Mouse (Mus musculus) lung, embryonic 16.5 days (tissue): ENCODE measurements around the gene Rhag. TPM values are rescaled to one million over a fixed set of nuclear protein-coding genes. Genes with fewer than 3 reads are reported as not detected.

Experiments
- ATAC-seq: fragments of 200-750 bp; cut with Nextera tagmentation; 2 replicates; pipeline ENCODE4 v1.8.0; 2017; ENCODE audit warnings: low read depth, mild to moderate bottlenecking, moderate library complexity
- H3K27ac ChIP-seq: fragments of 300-500 bp; sonication (generic); 2 replicates; pipeline ENCODE4 v1.5.1; 2014; ENCODE audit warnings: mild to moderate bottlenecking, control low read depth, low read length
- H3K27me3 ChIP-seq: fragments of 300-500 bp; sonication (generic); 2 replicates; pipeline ENCODE4 v1.6.1; 2014; ENCODE audit warnings: low read depth, low read length, mixed read lengths; ENCODE audit not compliant: control insufficient read depth, insufficient read depth
- H3K36me3 ChIP-seq: fragments of 300-500 bp; sonication (generic); 2 replicates; pipeline ENCODE4 v1.6.1; 2014; ENCODE audit warnings: low read length; ENCODE audit not compliant: control insufficient read depth, insufficient read depth
- H3K4me1 ChIP-seq: fragments of 300-500 bp; sonication (generic); replicated peaks from 2 replicates; pipeline ENCODE4 v1.6.1; 2014; ENCODE audit warnings: low read length, mixed read lengths; ENCODE audit not compliant: control insufficient read depth, insufficient read depth
- H3K4me2 ChIP-seq: fragments of 300-500 bp; sonication (generic); 2 replicates; pipeline ENCODE4 v1.6.1; 2014; ENCODE audit warnings: low read depth, low read length, control low read depth
- H3K4me3 ChIP-seq: fragments of 300-500 bp; sonication (generic); 2 replicates; pipeline ENCODE4 v1.5.1; 2014; ENCODE audit warnings: mild to moderate bottlenecking, low read length, control low read depth
- H3K9ac ChIP-seq: fragments of 300-500 bp; sonication (generic); 2 replicates; pipeline ENCODE4 v1.6.1; 2014; ENCODE audit warnings: low read length, control low read depth
- H3K9me3 ChIP-seq: fragments of 300-500 bp; sonication (generic); 2 replicates; pipeline ENCODE4 v1.6.1; 2016; ENCODE audit warnings: low read length; ENCODE audit not compliant: control insufficient read depth
- WGBS: fragments of 180-500 bp; shearing (Covaris S2); extraction: QIAGEN DNeasy Blood & Tissue Kit; methylation state at CpG from one replicate; pipeline ENCODE4 v1.1.7; 2014; 5-methylcytosine and 5-hydroxymethylcytosine counted together
- polyA plus RNA-seq: library from polyadenylated mRNA; unstranded; fragments of >200 nt; fragmentation: Nextera tagmentation; extraction: Ambion mirVana; gene quantifications from 2 replicates; pipeline ENCODE4 v1.2.1, GENCODE M21; 2015

Rhag gene
- polyA plus RNA-seq, 1 experiment from 2014 or later = 0.83 TPM

DNA sequence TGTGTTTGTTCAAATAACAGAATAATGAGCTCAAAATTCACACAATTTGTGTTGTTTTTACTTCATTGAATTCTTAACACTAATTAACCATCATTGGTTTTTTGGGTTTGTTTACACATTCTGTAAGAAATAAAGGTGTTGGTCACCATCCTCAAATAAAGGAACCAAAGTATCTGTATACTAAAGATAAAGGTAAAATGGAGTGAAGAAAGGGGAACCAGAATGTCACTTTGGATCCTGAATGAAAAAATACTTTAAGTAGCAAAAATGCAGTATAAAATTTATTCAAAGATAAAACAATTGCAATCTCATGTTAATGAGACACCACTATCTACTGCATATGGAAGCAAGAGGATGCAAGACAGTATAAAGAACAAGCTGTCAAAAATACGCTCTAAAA is 634 bp downstream of the Rhag start:
- H3K27ac ChIP-seq = no peak overlapping the region
- no peak for ATAC-seq
- no peak overlapping the region for H3K4me2 ChIP-seq
- no peaks in the 10 kb centered on the region for H3K27me3 ChIP-seq
- WGBS = 90% methylated on average over 1 of the region's 1 CpGs
- no peaks in the 10 kb centered on the region for H3K9me3 ChIP-seq
- H3K9ac ChIP-seq = no peak overlapping the region
- H3K36me3 ChIP-seq = no peaks in the 10 kb centered on the region
- no peaks in the 10 kb centered on the region; the same call in 1 of the 2 replicates for H3K4me1 ChIP-seq
- no peak overlapping the region for H3K4me3 ChIP-seq

DNA sequence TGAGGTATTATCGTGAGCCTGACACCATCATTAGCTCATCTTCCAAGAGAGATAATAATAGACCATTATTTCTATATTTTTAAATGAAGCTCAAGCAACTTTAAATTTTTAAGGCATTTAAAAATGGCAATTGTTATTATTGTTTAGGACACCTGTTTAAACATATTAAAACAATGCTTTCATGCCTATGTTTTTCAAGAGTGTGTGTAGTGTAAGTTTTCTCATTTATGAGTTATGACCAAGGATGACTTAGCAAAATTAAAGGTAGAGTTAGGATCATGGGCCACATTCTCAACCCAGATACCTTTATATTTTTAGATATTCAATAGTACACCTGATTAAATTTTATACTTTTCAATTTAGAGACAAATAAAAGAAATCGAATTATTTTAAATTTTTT is 1.3 kb downstream of the Rhag start:
- no peak for ATAC-seq
- no peak overlapping the region for H3K4me2 ChIP-seq
- H3K36me3 ChIP-seq = no peaks in the 10 kb centered on the region
- H3K27ac ChIP-seq = no peak overlapping the region
- H3K4me3 ChIP-seq = no peak overlapping the region
- H3K4me1 ChIP-seq = no peaks in the 10 kb centered on the region
- H3K9me3 ChIP-seq = no peaks in the 10 kb centered on the region
- WGBS = 64% methylated on average over 2 of the region's 2 CpGs
- H3K27me3 ChIP-seq = no peaks in the 10 kb centered on the region
- no peak overlapping the region for H3K9ac ChIP-seq

DNA sequence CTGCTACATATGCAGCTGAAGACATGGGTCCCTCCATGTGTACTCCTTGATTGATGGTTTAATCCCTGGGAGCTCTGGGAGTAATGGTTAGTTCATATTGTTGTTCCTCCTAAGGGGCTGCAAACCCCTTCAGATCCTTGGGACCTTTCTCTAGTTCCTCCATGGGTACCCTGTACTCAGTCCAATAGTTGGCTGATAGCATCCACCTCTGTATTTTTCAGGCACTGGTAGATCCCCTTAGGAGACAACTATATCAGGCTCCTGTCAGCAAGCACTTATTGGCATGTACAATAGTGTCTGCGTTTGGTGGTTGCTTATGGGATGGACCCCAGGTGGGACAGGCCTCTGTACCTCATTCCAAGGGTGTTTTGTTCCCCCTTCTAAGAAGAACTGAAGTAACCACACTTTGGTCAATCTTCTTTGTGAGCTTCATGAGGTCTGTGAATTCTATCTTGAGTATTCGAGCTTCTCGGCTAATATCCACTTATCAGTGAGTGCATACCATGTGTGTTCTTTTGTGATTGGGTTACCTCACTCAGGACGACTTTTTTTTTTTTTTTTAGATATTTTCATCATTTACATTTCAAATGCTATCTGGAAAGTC is 6.5 kb downstream of the Rhag start:
- Histone ChIP-seq H3K4me1 (no peaks in the 10 kb centered on the region), H3K4me3 (no peak overlapping the region), H3K36me3 (no peaks in the 10 kb centered on the region), H3K4me2 (no peak overlapping the region), H3K9ac (no peak overlapping the region), H3K27me3 (no peaks in the 10 kb centered on the region), H3K9me3 (no peaks in the 10 kb centered on the region), H3K27ac (no peak overlapping the region)
- ATAC-seq = no peak
- 60% methylated on average over 4 of the region's 4 CpGs for WGBS

DNA sequence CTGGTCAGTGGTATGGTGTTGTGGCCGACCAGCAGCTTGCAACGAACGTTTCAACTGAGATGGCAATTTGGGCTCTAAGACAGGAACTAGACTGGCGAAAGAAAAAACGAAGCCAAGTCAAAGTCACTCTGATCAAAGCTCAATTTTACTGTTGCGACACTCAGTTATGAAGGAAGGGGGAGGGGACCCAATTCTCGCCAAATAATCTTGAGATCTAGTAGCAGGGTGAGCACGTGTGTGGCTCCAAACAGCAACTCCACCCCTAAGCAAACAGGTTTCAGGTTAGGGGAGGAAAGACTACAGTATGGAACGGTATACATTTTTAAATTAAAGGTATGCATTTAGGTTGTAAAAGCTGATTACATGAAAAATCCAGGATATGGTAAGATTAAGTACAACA is 10.6 kb downstream of the Rhag start:
- no peaks in the 10 kb centered on the region for H3K9me3 ChIP-seq
- ATAC-seq = peak; percentile 47; the same call in 1 of the 2 replicates
- no peak overlapping the region for H3K27ac ChIP-seq
- no peaks in the 10 kb centered on the region for H3K4me1 ChIP-seq
- no peaks in the 10 kb centered on the region for H3K36me3 ChIP-seq
- H3K27me3 ChIP-seq = no peaks in the 10 kb centered on the region
- WGBS = 49% methylated on average over 9 of the region's 9 CpGs
- no peak overlapping the region for H3K4me2 ChIP-seq
- H3K9ac ChIP-seq = no peak overlapping the region
- no peak overlapping the region for H3K4me3 ChIP-seq

DNA sequence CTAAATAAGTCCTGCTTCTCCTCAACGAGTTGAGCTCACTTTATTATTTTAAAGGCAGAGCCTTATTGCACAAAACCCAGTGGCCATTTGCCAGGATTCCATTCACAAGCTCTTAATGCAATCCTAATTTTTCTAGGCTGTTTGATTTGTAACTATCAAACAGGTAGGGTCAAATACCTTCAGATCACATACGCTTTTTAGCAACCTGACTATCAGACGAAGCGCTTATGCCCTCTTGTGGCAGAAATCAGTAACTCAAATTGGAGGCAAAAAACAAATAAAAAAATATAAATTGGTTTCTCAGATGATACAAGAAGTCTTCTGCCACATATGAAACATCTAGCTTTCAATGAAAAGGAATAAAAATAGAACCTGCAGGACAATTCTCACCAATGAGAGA is 12.9 kb downstream of the Rhag start:
- H3K9me3 ChIP-seq = no peaks in the 10 kb centered on the region
- no peak overlapping the region for H3K4me2 ChIP-seq
- 0 out of 2 replicates have a peak overlapping the region, but pooled peaks have one; percentile 6 for H3K27ac ChIP-seq
- no peak overlapping the region for H3K9ac ChIP-seq
- H3K4me1 ChIP-seq = no peaks in the 10 kb centered on the region
- 16% methylated on average over 4 of the region's 4 CpGs for WGBS
- no peak overlapping the region for H3K4me3 ChIP-seq
- peak; percentile 34; the same call in 1 of the 2 replicates for ATAC-seq
- no peaks in the 10 kb centered on the region for H3K27me3 ChIP-seq
- no peaks in the 10 kb centered on the region for H3K36me3 ChIP-seq

DNA sequence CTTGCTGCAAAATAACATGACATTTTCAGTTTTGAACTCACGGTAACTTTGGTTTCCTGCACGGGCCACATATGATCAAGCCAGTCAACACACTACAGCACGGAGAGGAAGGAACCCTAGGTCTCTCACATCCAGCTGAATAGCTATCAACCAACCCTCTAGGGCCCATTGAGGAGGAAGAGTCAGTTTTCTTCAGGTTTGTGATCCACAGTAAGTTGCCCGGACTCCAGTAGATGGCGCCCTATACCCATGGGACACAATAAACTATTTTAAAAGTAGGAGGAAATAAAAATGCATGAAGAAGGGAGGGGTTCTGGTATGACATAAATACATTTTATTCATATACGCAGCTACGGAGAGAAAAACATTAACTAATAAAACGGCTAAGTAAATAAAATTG is 13.6 kb downstream of the Rhag start:
- Histone ChIP-seq H3K27me3 (no peaks in the 10 kb centered on the region), H3K4me2 (no peak overlapping the region), H3K4me3 (no peak overlapping the region), H3K9me3 (no peaks in the 10 kb centered on the region), H3K9ac (no peak overlapping the region), H3K4me1 (no peaks in the 10 kb centered on the region), H3K36me3 (no peaks in the 10 kb centered on the region), H3K27ac (no peak overlapping the region)
- WGBS = 54% methylated on average over 8 of the region's 8 CpGs
- no peak for ATAC-seq

DNA sequence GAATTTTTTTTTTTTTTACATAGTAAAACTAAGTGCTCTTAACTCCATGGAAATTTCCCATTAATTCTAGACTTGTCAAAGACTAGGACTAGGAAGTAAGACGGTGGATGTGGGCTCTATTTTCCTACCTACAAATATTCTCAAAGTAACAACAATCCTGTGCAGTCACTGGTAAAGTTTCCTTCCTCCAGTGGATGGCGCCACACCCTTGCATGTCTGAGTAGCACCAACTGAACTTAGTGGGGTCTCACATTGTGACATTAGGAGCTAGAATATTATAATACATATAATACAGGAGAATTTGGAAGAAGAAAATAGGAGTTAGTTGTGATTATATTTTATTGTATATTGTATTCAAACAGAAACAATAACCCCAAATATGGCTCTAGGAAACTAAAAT is 20.9 kb downstream of the Rhag start:
- Histone ChIP-seq H3K27ac (no peak overlapping the region), H3K4me1 (no peaks in the 10 kb centered on the region), H3K36me3 (no peaks in the 10 kb centered on the region), H3K4me3 (no peak overlapping the region), H3K9ac (no peak overlapping the region), H3K9me3 (no peaks in the 10 kb centered on the region), H3K27me3 (no peaks in the 10 kb centered on the region), H3K4me2 (no peak overlapping the region)
- WGBS = 43% methylated on average over 2 of the region's 2 CpGs
- ATAC-seq = no peak

DNA sequence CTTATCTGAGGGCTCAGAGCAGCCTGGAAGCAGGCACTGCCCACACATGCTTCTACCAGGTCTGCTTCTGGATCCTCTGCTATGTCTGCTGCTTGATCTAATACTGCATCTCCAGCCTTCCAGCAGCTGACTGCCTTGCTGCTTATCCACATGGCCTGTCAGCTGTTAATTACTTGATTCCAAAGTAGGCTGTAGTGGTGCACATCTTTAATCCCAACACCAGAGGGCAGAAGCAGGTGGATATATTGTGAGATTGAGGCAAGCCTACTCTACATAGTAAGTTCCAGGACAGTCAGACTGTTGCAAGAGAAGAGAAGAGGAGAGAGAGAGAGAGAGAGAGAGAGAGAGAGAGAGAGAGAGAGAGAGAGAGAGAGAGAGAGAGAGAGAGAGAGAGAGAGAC is 26.4 kb downstream of the Rhag start:
- Histone ChIP-seq H3K4me2 (no peak overlapping the region), H3K9me3 (no peaks in the 10 kb centered on the region)
- ATAC-seq = no peak

DNA sequence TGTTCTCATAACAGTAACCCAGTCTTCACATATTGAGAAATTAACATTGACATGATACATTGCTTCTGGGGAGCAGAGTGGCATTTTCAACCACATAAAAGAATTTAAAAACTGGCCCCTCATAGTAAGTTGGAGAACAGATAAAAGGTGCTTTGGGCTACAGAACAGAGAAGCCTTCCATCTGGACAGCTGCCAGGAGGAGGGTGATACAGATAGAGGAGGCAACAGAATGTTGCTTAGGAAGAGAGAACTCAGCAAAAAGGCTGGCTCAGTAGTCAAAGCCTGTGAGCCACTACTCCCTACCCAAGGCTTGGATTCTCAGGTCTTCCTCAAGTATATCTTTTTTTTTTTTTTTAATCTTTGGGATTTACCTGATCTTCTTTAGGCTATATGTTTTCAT is 44.1 kb downstream of the Rhag start:
- no peak overlapping the region for H3K27ac ChIP-seq
- no peak for ATAC-seq
- no peaks in the 10 kb centered on the region for H3K9me3 ChIP-seq
- no peaks in the 10 kb centered on the region for H3K27me3 ChIP-seq
- no peaks in the 10 kb centered on the region for H3K36me3 ChIP-seq
- no peak overlapping the region for H3K4me3 ChIP-seq
- H3K9ac ChIP-seq = no peak overlapping the region
- no peak overlapping the region for H3K4me2 ChIP-seq
- H3K4me1 ChIP-seq = no peaks in the 10 kb centered on the region

More for the DNA sequence above, 26.4 kb downstream of the Rhag start:
- H3K4me1 ChIP-seq = no peaks in the 10 kb centered on the region
- no peaks in the 10 kb centered on the region for H3K27me3 ChIP-seq
- no peak overlapping the region for H3K4me3 ChIP-seq
- no peaks in the 10 kb centered on the region for H3K36me3 ChIP-seq
- no peak overlapping the region for H3K27ac ChIP-seq
- no peak overlapping the region for H3K9ac ChIP-seq
